Mouse (Mus musculus) c-Kit-positive CD71-negative TER-119-negative erythroid progenitor cells, embryonic 14.5 days (primary cell): Measurements from ENCODE around the gene 1700007K13Rik.
"Not testable (repeated sequence)": the region's sequence is repeated elsewhere in the genome, so short reads cannot be mapped to it uniquely, and the experiment has no call there.

Experiments used
- DNase-seq: peaks from one replicate; pipeline ENCODE4 v3.0.0-alpha.2; 2013; ENCODE audit warnings: low read depth

Gene 1700007K13Rik

GRCm38 (mm10) chr2:28465836-28466518 is at the start of gene 1700007K13Rik:
1700007K13Rik (minus strand) TSS chr2:28466332.
- peak; percentile 41 for DNase-seq

GRCm38 (mm10) chr2:28514489-28514888 is 48.4 kb upstream of the 1700007K13Rik start:
- DNase-seq, result peak; percentile 90

GRCm38 (mm10) chr2:28513431-28514370 is 47.6 kb upstream of the 1700007K13Rik start:
- no peak for DNase-seq

GRCm38 (mm10) chr2:28512798-28513401 is 46.8 kb upstream of the 1700007K13Rik start, which contains the start of gene Ralgds:
Ralgds (plus strand) TSS chr2:28513125.
- no peak for DNase-seq

GRCm38 (mm10) chr2:28511600-28511999 is 45.5 kb upstream of the 1700007K13Rik start:
- not testable (repeated sequence) for DNase-seq

GRCm38 (mm10) chr2:28506291-28506690 is 40.2 kb upstream of the 1700007K13Rik start:
- no peak for DNase-seq

GRCm38 (mm10) chr2:28505795-28506194 is 39.7 kb upstream of the 1700007K13Rik start, which contains the start of gene Gm10134:
Gm10134 (plus strand) TSS chr2:28506095.
- no peak for DNase-seq

- no peak for DNase-seq
Measured at GRCm38 (mm10) chr2:28504676-28505075, 38.5 kb upstream of the 1700007K13Rik start.

GRCm38 (mm10) chr2:28502987-28503386 is 36.9 kb upstream of the 1700007K13Rik start:
- no peak for DNase-seq

- no peak for DNase-seq
Measured at GRCm38 (mm10) chr2:28498431-28498830, 32.3 kb upstream of the 1700007K13Rik start.

GRCm38 (mm10) chr2:28497561-28497960 is 31.4 kb upstream of the 1700007K13Rik start:
- no peak for DNase-seq

GRCm38 (mm10) chr2:28496671-28497070 is 30.5 kb upstream of the 1700007K13Rik start, which contains the start of gene Gbgt1:
Gbgt1 (plus strand) TSS chr2:28496891.
- DNase-seq, result no peak

GRCm38 (mm10) chr2:28495801-28496595 is 29.9 kb upstream of the 1700007K13Rik start:
- no peak for DNase-seq

- DNase-seq, result no peak
Measured at GRCm38 (mm10) chr2:28495207-28495756, 29.1 kb upstream of the 1700007K13Rik start.

- no peak for DNase-seq
Measured at GRCm38 (mm10) chr2:28494521-28494920, 28.4 kb upstream of the 1700007K13Rik start.

GRCm38 (mm10) chr2:28483861-28484260 is 17.7 kb upstream of the 1700007K13Rik start:
- DNase-seq, result no peak

GRCm38 (mm10) chr2:28479208-28480204 is 13.4 kb upstream of the 1700007K13Rik start:
- no peak for DNase-seq

- DNase-seq, result not testable (repeated sequence)
Measured at GRCm38 (mm10) chr2:28477993-28478392, 11.9 kb upstream of the 1700007K13Rik start.

- DNase-seq, result not testable (repeated sequence)
Measured at GRCm38 (mm10) chr2:28472011-28472410, 5.9 kb upstream of the 1700007K13Rik start.

- DNase-seq, result no peak
Measured at GRCm38 (mm10) chr2:28470591-28470990, 4.5 kb upstream of the 1700007K13Rik start.
